ENCODE assay signal across 9 mouse cellular contexts in genomic region chr1:105302164-105302563, GRCm38 (mm10).
"Had no signal": no experiment of that assay in that cellular context is flagged by ENCODE, and none has a peak within 500 bp of the region (broad histone marks: within the 10 kb centered on the region; RNA-seq: fewer than 3 reads in every experiment).

No protein-coding gene starts in this region.

- H3K4me2 ChIP-seq: limb, embryonic 12.5 days; midbrain, embryonic 12.5 days; neural tube, embryonic 13.5 days had no signal

- H3K36me3 ChIP-seq: limb, embryonic 12.5 days; midbrain, embryonic 12.5 days; neural tube, embryonic 13.5 days had no signal

- H3K27ac ChIP-seq: layer of hippocampus, adult 2 months; limb, embryonic 12.5 days; liver, embryonic 14.5 days; midbrain, embryonic 12.5 days; neural tube, embryonic 13.5 days had no signal

- H3K9ac ChIP-seq: limb, embryonic 12.5 days; liver, embryonic 14.5 days; midbrain, embryonic 12.5 days; neural tube, embryonic 13.5 days had no signal

- H3K4me3 ChIP-seq: layer of hippocampus, adult 2 months; limb, embryonic 12.5 days; midbrain, embryonic 12.5 days; neural tube, embryonic 13.5 days had no signal

- H3K27me3 ChIP-seq: limb, embryonic 12.5 days; midbrain, embryonic 12.5 days; neural tube, embryonic 13.5 days had no signal

- H3K4me1 ChIP-seq: limb, embryonic 12.5 days; midbrain, embryonic 12.5 days; neural tube, embryonic 13.5 days had no signal

- DNase-seq: liver; lung, adult 18-20 months; right cerebral cortex, postnatal 25 days; thymus, postnatal 4 days had no signal

- H3K9me3 ChIP-seq: limb, embryonic 12.5 days; midbrain, embryonic 12.5 days; neural tube, embryonic 13.5 days had no signal
